Mouse (Mus musculus) heart, postnatal 0 days (tissue): Measurements from ENCODE around the gene Ksr1. TPM values are rescaled to one million over a fixed set of nuclear protein-coding genes. Genes with fewer than 3 reads are reported as not detected.

Experiments used
- ATAC-seq: fragments of 200-750 bp; cut with Nextera tagmentation; 2 replicates; pipeline ENCODE4 v1.8.0; 2017; ENCODE audit warnings: low read depth, moderate number of reproducible peaks, moderate library complexity; ENCODE audit not compliant: insufficient read depth
- DNase-seq: peaks from one replicate; pipeline ENCODE4 v3.0.0-alpha.2; 2016; ENCODE audit warnings: low spot score
- H3K27ac ChIP-seq: fragments of 300-500 bp; sonication (generic); 2 replicates; pipeline ENCODE4 v1.5.1; 2014; ENCODE audit warnings: low read depth, mild to moderate bottlenecking
- H3K27me3 ChIP-seq: fragments of 300-500 bp; sonication (generic); 2 replicates; pipeline ENCODE4 v1.6.1; 2014; ENCODE audit warnings: low read length, mixed read lengths; ENCODE audit not compliant: control insufficient read depth, insufficient read depth
- H3K36me3 ChIP-seq: fragments of 300-500 bp; sonication (generic); replicated peaks from 2 replicates; pipeline ENCODE4 v1.6.1; 2014; ENCODE audit warnings: low read length, mixed read lengths; ENCODE audit not compliant: control insufficient read depth, insufficient read depth
- H3K4me1 ChIP-seq: fragments of 300-500 bp; sonication (generic); 2 replicates; pipeline ENCODE4 v1.6.1; 2014; ENCODE audit warnings: antibody characterized with exemption; ENCODE audit not compliant: control insufficient read depth, insufficient read depth
- H3K4me2 ChIP-seq: fragments of 300-500 bp; sonication (generic); 2 replicates; pipeline ENCODE4 v1.6.1; 2014; ENCODE audit warnings: low read depth, mild to moderate bottlenecking, low read length, moderate library complexity
- H3K4me3 ChIP-seq: fragments of 300-500 bp; sonication (generic); 2 replicates; pipeline ENCODE4 v1.5.1; 2014; ENCODE audit warnings: low read depth, low read length
- H3K9ac ChIP-seq: fragments of 300-500 bp; sonication (generic); replicated peaks from 2 replicates; pipeline ENCODE4 v1.6.1; 2014; ENCODE audit warnings: low read depth, low read length, mixed read lengths
- H3K9me3 ChIP-seq: fragments of 300-500 bp; sonication (generic); replicated peaks from 2 replicates; pipeline ENCODE4 v1.6.1; 2016; ENCODE audit warnings: low read length; ENCODE audit not compliant: control insufficient read depth
- CTCF ChIP-seq: IDR thresholded peaks from 2 replicates; pipeline ENCODE4 v1.5.1; 2016; ENCODE audit warnings: antibody characterized with exemption, control low read depth, low read depth
- EP300 ChIP-seq: IDR thresholded peaks from 2 replicates; pipeline ENCODE4 v1.6.1; 2016; ENCODE audit warnings: antibody characterized with exemption, low read depth
- WGBS: fragments of 180-500 bp; shearing (Covaris S2); extraction: QIAGEN DNeasy Blood & Tissue Kit; methylation state at CpG from one replicate; pipeline ENCODE4 v1.1.7; 2014; 5-methylcytosine and 5-hydroxymethylcytosine counted together
- polyA plus RNA-seq: library from polyadenylated mRNA; unstranded; fragments of >200 nt; fragmentation: Nextera tagmentation; extraction: Ambion mirVana; gene quantifications from 2 replicates; pipeline ENCODE4 v1.2.1, GENCODE M21; 2015
- total RNA-seq: library from RNA; depleted of rRNA; stranded (reverse); fragments of >200 nt; gene quantifications from 2 replicates; pipeline ENCODE4 v1.2.3, GENCODE M21; 2014; ENCODE audit warnings: low replicate concordance

Gene Ksr1
- total and polyA plus RNA-seq, 2 experiments from 2014 or later: 1.5 to 15.2 TPM

DNA sequence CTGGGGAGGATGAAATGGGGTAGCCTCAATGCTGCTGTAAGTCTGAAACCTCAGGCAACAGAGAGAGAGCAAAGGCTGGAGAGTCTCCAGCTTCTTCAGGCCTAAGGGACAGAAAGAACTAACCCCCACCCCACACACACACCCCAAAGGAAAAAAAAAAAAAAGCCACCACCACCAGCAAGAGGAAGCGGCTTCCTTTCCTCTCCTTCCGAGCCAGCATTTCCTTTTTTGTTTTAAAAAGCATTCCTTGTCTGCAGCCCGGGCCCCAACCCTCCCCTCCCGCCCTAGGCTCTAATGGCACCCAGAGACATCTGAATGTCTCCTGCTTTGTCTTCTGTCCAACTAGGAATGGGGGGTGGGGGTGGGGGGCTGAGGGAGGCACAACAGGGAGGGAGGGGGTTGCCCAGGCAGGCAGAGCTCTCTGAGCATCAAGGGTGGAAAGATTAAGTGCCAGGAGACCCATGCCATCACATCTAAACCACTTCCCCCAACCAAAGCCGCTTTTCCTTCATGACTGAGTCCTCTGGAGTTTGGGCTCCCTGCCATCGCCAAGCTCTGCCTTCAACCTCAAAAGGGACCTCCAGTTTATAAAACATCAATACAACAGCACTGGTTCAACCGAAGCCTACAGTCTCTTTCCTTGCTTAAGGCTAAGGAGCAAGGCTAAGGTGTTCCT lies 10.4 kb downstream of the Ksr1 start:
- no peak overlapping the region; the same call in 1 of the 2 replicates for H3K4me2 ChIP-seq
- peak overlapping the region; percentile 62 for H3K27ac ChIP-seq
- no peak overlapping the region for H3K4me3 ChIP-seq
- no peaks in the 10 kb centered on the region for H3K36me3 ChIP-seq
- ATAC-seq: no peak
- no peaks in the 10 kb centered on the region for H3K9me3 ChIP-seq
- WGBS: 41% methylated on average over 7 of the region's 7 CpGs
- H3K4me1 ChIP-seq: peaks cover 34% of the 10 kb centered on the region
- DNase-seq: no peak
- TF ChIP-seq CTCF: no peak
- TF ChIP-seq EP300: no peak
- no peaks in the 10 kb centered on the region for H3K27me3 ChIP-seq
- H3K9ac ChIP-seq: no peak overlapping the region

GRCm38 (mm10) chr11:79135105-79135503 lies 11.1 kb downstream of the Ksr1 start:
- Histone ChIP-seq H3K9me3 (no peaks in the 10 kb centered on the region), H3K27me3 (no peaks in the 10 kb centered on the region), H3K9ac (no peak overlapping the region), H3K4me3 (no peak overlapping the region), H3K4me2 (no peak overlapping the region), H3K4me1 (peaks cover 35% of the 10 kb centered on the region), H3K27ac (0 out of 2 replicates have a peak overlapping the region, but pooled peaks have one; percentile 62), H3K36me3 (no peaks in the 10 kb centered on the region)
- no peak for TF ChIP-seq CTCF
- TF ChIP-seq EP300: no peak
- 95% methylated on average over 13 of the region's 13 CpGs for WGBS
- DNase-seq (no peak), ATAC-seq (no peak)

DNA sequence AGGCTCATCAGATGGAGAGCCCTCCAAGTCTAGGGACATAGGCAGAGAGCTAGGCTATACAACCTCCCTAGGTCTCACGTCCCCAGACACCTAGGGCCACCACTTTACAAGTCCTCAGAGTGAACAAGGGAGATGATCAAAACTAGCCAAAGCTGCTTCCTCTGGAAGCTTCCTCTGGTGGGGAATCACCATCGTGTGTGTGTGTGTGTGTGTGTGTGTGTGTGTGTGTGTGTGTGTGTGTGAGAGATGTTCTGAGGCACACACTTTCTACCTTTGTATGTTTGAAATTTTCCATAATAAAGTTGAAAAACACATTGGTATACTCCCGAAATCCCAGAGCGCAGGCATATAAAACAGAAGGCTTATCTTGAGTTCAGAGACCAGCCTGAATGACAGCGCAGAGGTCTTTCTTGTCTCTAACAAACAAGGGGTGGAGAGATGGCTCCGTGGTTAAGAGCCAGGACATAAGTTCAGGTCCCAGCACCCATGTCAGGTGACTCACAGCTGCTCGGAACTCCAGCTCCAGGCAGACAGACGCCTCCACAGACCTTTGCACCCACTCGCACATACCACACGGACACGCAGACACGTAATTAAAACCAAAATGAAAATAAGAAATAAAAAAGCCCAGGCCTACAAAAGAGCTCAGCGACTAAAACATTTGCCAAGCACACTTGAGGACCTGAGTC lies 11.6 kb downstream of the Ksr1 start:
- DNase-seq (no peak), ATAC-seq (no peak)
- WGBS: 73% methylated on average over 13 of the region's 13 CpGs
- Histone ChIP-seq H3K4me1 (peaks cover 37% of the 10 kb centered on the region), H3K27me3 (no peaks in the 10 kb centered on the region), H3K27ac (no peak overlapping the region), H3K9me3 (no peaks in the 10 kb centered on the region), H3K9ac (no peak overlapping the region), H3K4me3 (no peak overlapping the region), H3K4me2 (no peak overlapping the region), H3K36me3 (no peaks in the 10 kb centered on the region)
- TF ChIP-seq EP300 (no peak), CTCF (no peak)

DNA sequence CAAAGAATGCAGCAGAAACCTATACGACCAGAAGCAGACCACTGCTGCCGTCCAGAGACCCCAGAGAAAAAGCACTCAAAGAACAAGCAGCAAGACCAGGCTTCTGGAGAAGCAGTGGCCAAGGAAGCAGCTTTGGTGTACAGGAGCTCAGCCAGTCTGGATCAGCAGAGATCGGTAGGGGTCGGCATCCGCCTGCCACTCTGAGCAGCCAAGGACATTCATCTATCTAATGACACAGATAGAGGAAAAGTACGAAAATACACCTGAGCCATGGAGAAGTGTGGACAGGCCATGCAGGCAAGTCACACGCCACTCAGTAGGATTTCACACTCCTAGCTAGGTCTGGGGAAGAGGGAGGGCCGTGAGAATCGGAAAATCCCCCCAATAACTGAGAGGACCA lies 12.2 kb downstream of the Ksr1 start:
- H3K9ac ChIP-seq: no peak overlapping the region
- H3K4me3 ChIP-seq: no peak overlapping the region
- H3K36me3 ChIP-seq: no peaks in the 10 kb centered on the region
- no peaks in the 10 kb centered on the region for H3K27me3 ChIP-seq
- H3K4me1 ChIP-seq: peaks cover 37% of the 10 kb centered on the region
- 0 out of 2 replicates have a peak overlapping the region, but pooled peaks have one; percentile 31 for H3K27ac ChIP-seq
- TF ChIP-seq EP300 (no peak), CTCF (no peak)
- no peak for ATAC-seq
- H3K4me2 ChIP-seq: no peak overlapping the region
- 65% methylated on average over 9 of the region's 9 CpGs for WGBS
- no peaks in the 10 kb centered on the region for H3K9me3 ChIP-seq
- no peak for DNase-seq

- DNase-seq (no peak), ATAC-seq (no peak)
- H3K27me3 ChIP-seq: no peaks in the 10 kb centered on the region
- no peak overlapping the region for H3K9ac ChIP-seq
- peaks cover 37% of the 10 kb centered on the region for H3K4me1 ChIP-seq
- WGBS: 83% methylated on average over 5 of the region's 5 CpGs
- H3K27ac ChIP-seq: no peak overlapping the region
- H3K4me2 ChIP-seq: no peak overlapping the region
- H3K36me3 ChIP-seq: no peaks in the 10 kb centered on the region
- no peak overlapping the region for H3K4me3 ChIP-seq
- no peaks in the 10 kb centered on the region for H3K9me3 ChIP-seq
- no peak for TF ChIP-seq EP300
- TF ChIP-seq CTCF: no peak
Measured at GRCm38 (mm10) chr11:79133051-79133450, 13.2 kb downstream of the Ksr1 start.
